Comparison of ENCODE assay signal across 9 mouse cellular contexts in the genomic region with DNA sequence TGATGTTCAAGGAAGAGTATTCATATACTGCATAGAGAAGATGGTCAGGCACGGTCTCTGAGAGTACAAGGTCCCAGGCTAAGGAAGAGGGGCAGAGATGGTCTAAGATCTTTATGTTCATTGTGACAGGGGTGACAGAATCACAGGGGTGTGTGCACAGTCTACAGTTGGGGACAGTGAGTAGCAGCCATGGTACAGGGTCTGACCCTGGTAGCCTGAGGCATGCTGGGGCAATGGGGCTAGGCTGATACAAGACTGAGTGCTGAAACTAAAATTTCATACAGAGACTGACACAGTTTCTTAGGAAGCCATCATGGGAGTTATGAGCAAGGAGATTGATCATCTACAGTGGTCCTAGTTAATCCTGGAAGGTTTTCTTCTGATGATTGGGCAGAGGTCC. TPM values are rescaled to one million over a fixed set of nuclear protein-coding genes. Genes with fewer than 3 reads are reported as not detected.
A peak's percentile ranks its signal among the peaks of the same experiment; 100 is the strongest.
DNase-seq lines count a peak whose midpoint lies in the region; ATAC-seq and TF ChIP-seq lines count a peak whose summit lies in the region.
"Had no signal": no experiment of that assay in that cellular context is flagged by ENCODE, and none has a peak within 500 bp of the region (broad histone marks: within the 10 kb centered on the region; RNA-seq: fewer than 3 reads in every experiment).

No protein-coding gene starts in this region.

- no peaks in the 10 kb centered on the region for H3K27me3 ChIP-seq in liver, embryonic 13.5 days
- no peaks in the 10 kb centered on the region; the same call in 1 of the 2 replicates for H3K27me3 ChIP-seq in liver, embryonic 12.5 days (replicated peaks)
- no peaks in the 10 kb centered on the region for H3K27me3 ChIP-seq in hindbrain, postnatal 0 days (ENCODE audit: insufficient read depth, low read length)
- no peaks in the 10 kb centered on the region for H3K27me3 ChIP-seq in neural tube, embryonic 14.5 days (ENCODE audit: control insufficient read depth, insufficient read depth, low read length)

- H3K4me1 ChIP-seq in liver, embryonic 13.5 days (replicated peaks): peaks cover 20% of the 10 kb centered on the region
- H3K4me1 ChIP-seq in liver, embryonic 12.5 days: peaks cover 21% of the 10 kb centered on the region
- peaks cover 11% of the 10 kb centered on the region for H3K4me1 ChIP-seq in hindbrain, postnatal 0 days (ENCODE audit: insufficient read depth, low read length)
- H3K4me1 ChIP-seq in neural tube, embryonic 14.5 days (ENCODE audit: control insufficient read depth, insufficient read depth, low read length): peaks cover 22% of the 10 kb centered on the region

- no peaks in the 10 kb centered on the region for H3K9me3 ChIP-seq in liver, embryonic 13.5 days (replicated peaks)
- H3K9me3 ChIP-seq in liver, embryonic 12.5 days (replicated peaks): no peaks in the 10 kb centered on the region
- H3K9me3 ChIP-seq in hindbrain, postnatal 0 days (ENCODE audit: low read length): no peaks in the 10 kb centered on the region
- H3K9me3 ChIP-seq in neural tube, embryonic 14.5 days (ENCODE audit: control insufficient read depth, low read length): no peaks in the 10 kb centered on the region

- no peak overlapping the region for H3K4me3 ChIP-seq in liver, embryonic 13.5 days (replicated peaks)
- no peak overlapping the region for H3K4me3 ChIP-seq in liver, embryonic 12.5 days
- H3K4me3 ChIP-seq in hindbrain, postnatal 0 days (ENCODE audit: low read length): peak overlapping the region; percentile 57
- peak overlapping the region; percentile 82 for H3K4me3 ChIP-seq in neural tube, embryonic 14.5 days (ENCODE audit: low read depth, low read length)

- no peak overlapping the region for H3K9ac ChIP-seq in liver, embryonic 13.5 days
- no peak overlapping the region for H3K9ac ChIP-seq in liver, embryonic 12.5 days
- no peak overlapping the region for H3K9ac ChIP-seq in hindbrain, postnatal 0 days (replicated peaks; ENCODE audit: low read length)
- H3K9ac ChIP-seq in neural tube, embryonic 14.5 days (replicated peaks; ENCODE audit: low read depth, low read length): no peak overlapping the region; the same call in 1 of the 2 replicates

- DNase-seq in adrenal gland, adult (ENCODE audit: inconsistent age in 2 of 2, low spot score in 1 of 2): peak; percentile 15 to 71
- no peak for DNase-seq in adrenal gland, postnatal 10 days
- no peak for DNase-seq in liver, embryonic 13.5 days
- no peak for DNase-seq in hindbrain, postnatal 0 days (ENCODE audit: low spot score)
- DNase-seq in T-cell, adult 2 months (ENCODE audit: low spot score): no peak

- H3K36me3 ChIP-seq in liver, embryonic 13.5 days: no peaks in the 10 kb centered on the region
- no peaks in the 10 kb centered on the region for H3K36me3 ChIP-seq in liver, embryonic 12.5 days
- no peaks in the 10 kb centered on the region for H3K36me3 ChIP-seq in hindbrain, postnatal 0 days (ENCODE audit: insufficient read depth, low read length)
- no peaks in the 10 kb centered on the region for H3K36me3 ChIP-seq in neural tube, embryonic 14.5 days (ENCODE audit: control insufficient read depth, insufficient read depth, low read length)

- TF ChIP-seq CTCF in hindbrain, postnatal 0 days (IDR thresholded peaks at IDR 0.05; ENCODE audit: low read depth): no peak

- no peak overlapping the region for H3K27ac ChIP-seq in liver, embryonic 13.5 days
- H3K27ac ChIP-seq in liver, embryonic 12.5 days: no peak overlapping the region
- H3K27ac ChIP-seq in hindbrain, postnatal 0 days: no peak overlapping the region
- no peak overlapping the region for H3K27ac ChIP-seq in neural tube, embryonic 14.5 days (ENCODE audit: low read depth, low read length)

- 89% methylated on average over 1 of the region's 1 CpGs for WGBS in liver, embryonic 13.5 days (ENCODE audit: insufficient replicate concordance)
- WGBS in liver, embryonic 12.5 days (ENCODE audit: insufficient replicate concordance): 91% methylated on average over 1 of the region's 1 CpGs
- 93% methylated on average over 1 of the region's 1 CpGs for WGBS in hindbrain, postnatal 0 days
- WGBS in neural tube, embryonic 14.5 days: 97% methylated on average over 1 of the region's 1 CpGs

- 0 out of 2 replicates have a peak overlapping the region, but pooled peaks have one; percentile 80 for H3K4me2 ChIP-seq in liver, embryonic 13.5 days
- no peak overlapping the region; the same call in 1 of the 2 replicates for H3K4me2 ChIP-seq in liver, embryonic 12.5 days
- H3K4me2 ChIP-seq in hindbrain, postnatal 0 days (ENCODE audit: low read depth, low read length): peak overlapping the region; percentile 64
- H3K4me2 ChIP-seq in neural tube, embryonic 14.5 days (ENCODE audit: low read depth, low read length): peak overlapping the region; percentile 64

- no peak for ATAC-seq in liver, embryonic 13.5 days (ENCODE audit: low read depth)
- no peak for ATAC-seq in liver, embryonic 12.5 days
- ATAC-seq in hindbrain, postnatal 0 days: no peak
- ATAC-seq in neural tube, embryonic 14.5 days (ENCODE audit: low read depth): no peak
- no peak for ATAC-seq in inflammation-experienced regulatory T-cells, adult 6 months

RNA-seq across cellular contexts. Expression of a gene that starts 1.3 kb away (rescaled TPM):
- total RNA-seq in adrenal gland, postnatal 10 days (2021): 10 to 100 TPM; 20.9 to 38.5 TPM
- polyA plus RNA-seq in liver, embryonic 13.5 days (2015; fragmentation: Nextera tagmentation; extraction: Ambion mirVana): 1.8 and 2.0 TPM in 2 replicates
- 3.9 and 4.1 TPM in 2 replicates for polyA plus RNA-seq in liver, embryonic 12.5 days (2016; fragmentation: Nextera tagmentation; extraction: Ambion mirVana)
- 38.4 and 49.8 TPM in 2 replicates for total RNA-seq in hindbrain, postnatal 0 days (2014; rRNA removed)
- polyA plus RNA-seq in hindbrain, postnatal 0 days (2015; fragmentation: Nextera tagmentation; extraction: Ambion mirVana): 19.1 and 20.5 TPM in 2 replicates
- polyA plus RNA-seq in neural tube, embryonic 14.5 days (2014; fragmentation: Nextera tagmentation; extraction: Ambion mirVana): 26.7 and 28.1 TPM in 2 replicates
- polyA plus RNA-seq in inflammation-experienced regulatory T-cells, adult 6 months (2017; shearing (Covaris generic)): 10 to 100 TPM in 2 of 3 experiments, 1 to 10 TPM in 1; 9.2 to 19.7 (median 12.2) TPM

RNA-seq across cellular contexts. Expression of a gene that starts 48.9 kb away (rescaled TPM):
- total RNA-seq in adrenal gland, postnatal 10 days (2021): 10 to 100 TPM; 33.2 to 50.2 TPM
- polyA plus RNA-seq in liver, embryonic 13.5 days (2015; fragmentation: Nextera tagmentation; extraction: Ambion mirVana): 1.8 and 1.9 TPM in 2 replicates
- 2.9 and 3.9 TPM in 2 replicates for polyA plus RNA-seq in liver, embryonic 12.5 days (2016; fragmentation: Nextera tagmentation; extraction: Ambion mirVana)
- 27.5 and 61.1 TPM in 2 replicates for total RNA-seq in hindbrain, postnatal 0 days (2014; rRNA removed)
- polyA plus RNA-seq in hindbrain, postnatal 0 days (2015; fragmentation: Nextera tagmentation; extraction: Ambion mirVana): 39.1 and 39.4 TPM in 2 replicates
- 29.7 and 37.8 TPM in 2 replicates for polyA plus RNA-seq in neural tube, embryonic 14.5 days (2014; fragmentation: Nextera tagmentation; extraction: Ambion mirVana)
- 10 to 100 TPM in 1 of 3 experiments, 1 to 10 TPM in 2; 4.5 to 10.4 (median 8.2) TPM for polyA plus RNA-seq in inflammation-experienced regulatory T-cells, adult 6 months (2017; shearing (Covaris generic))

RNA-seq across cellular contexts. Expression of a gene that starts 51.3 kb away (rescaled TPM):
- total RNA-seq in adrenal gland, postnatal 10 days (2021): 1 to 10 TPM; 1.5 to 2.9 TPM
- polyA plus RNA-seq in liver, embryonic 13.5 days (2015; fragmentation: Nextera tagmentation; extraction: Ambion mirVana): 0.08 TPM in 1 of 2 replicates, not detected in the other
- 0.04 TPM in 1 of 2 replicates, not detected in the other for polyA plus RNA-seq in liver, embryonic 12.5 days (2016; fragmentation: Nextera tagmentation; extraction: Ambion mirVana)
- total RNA-seq in hindbrain, postnatal 0 days (2014; rRNA removed): 0.73 and 0.86 TPM in 2 replicates
- polyA plus RNA-seq in hindbrain, postnatal 0 days (2015; fragmentation: Nextera tagmentation; extraction: Ambion mirVana): 0.10 and 0.38 TPM in 2 replicates
- 0.16 and 0.35 TPM in 2 replicates for polyA plus RNA-seq in neural tube, embryonic 14.5 days (2014; fragmentation: Nextera tagmentation; extraction: Ambion mirVana)
- polyA plus RNA-seq in inflammation-experienced regulatory T-cells, adult 6 months (2017; shearing (Covaris generic)): 1 to 10 TPM in 1 of 3 experiments, under 1 TPM in 2; 0.54 to 1.2 (median 0.97) TPM
- polyA plus RNA-seq: erythroblast, embryonic 14.5 days had no signal

Comparison
In these comparisons a context has a peak if more than half of its experiments do, and no peak if none do; other contexts are left out.
1. DNase-seq: peak in adrenal gland, adult (2 of 2); none in adrenal gland, postnatal 10 days (single experiment), liver, embryonic 13.5 days (single experiment), hindbrain, postnatal 0 days (single experiment) and T-cell, adult 2 months (single experiment).
2. H3K4me3 ChIP-seq: peak in hindbrain, postnatal 0 days (single experiment) and neural tube, embryonic 14.5 days (single experiment); none in liver, embryonic 13.5 days (single experiment) and liver, embryonic 12.5 days (single experiment).